Mouse (Mus musculus): ENCODE results near the gene Leng8.

GRCm38 (mm10) chr7:4163571-4164072, 26.8 kb downstream of the Leng8 start:
- TF ChIP-seq CTCF (conservative IDR thresholded peaks at IDR 0.05; ENCODE audit: low read length) (no peak), POU5F1 (IDR thresholded peaks at IDR 0.05; ENCODE audit: borderline replicate concordance, low read length) (no peak), NANOG (IDR thresholded peaks at IDR 0.05; ENCODE audit: borderline replicate concordance, low read length) (no peak)

Data from E14TG2a.4 (cell line).